Mouse (Mus musculus) kidney, adult 2 months (tissue): Measurements from ENCODE around the gene Gm49337. TPM values are rescaled to one million over a fixed set of nuclear protein-coding genes. Genes with fewer than 3 reads are reported as not detected.
A peak's percentile ranks its signal among the peaks of the same experiment; 100 is the strongest.

Experiments used
- DNase-seq: peaks from one replicate; pipeline ENCODE4 v3.0.0; 2021
- H3K27ac ChIP-seq: fragments of 200-500 bp; 2 replicates; pipeline ENCODE4 v1.5.1; 2012; ENCODE audit warnings: low read depth, low read length, control low read depth, inconsistent platforms; ENCODE audit not compliant: insufficient read depth
- H3K27me3 ChIP-seq: fragments of 200-500 bp; replicated peaks from 2 replicates; pipeline ENCODE4 v1.6.1; 2012; ENCODE audit warnings: mild to moderate bottlenecking, moderate library complexity, low read length, inconsistent platforms; ENCODE audit not compliant: control insufficient read depth, insufficient read depth
- H3K36me3 ChIP-seq: fragments of 200-500 bp; 2 replicates; pipeline ENCODE4 v1.6.1; 2012; ENCODE audit warnings: mild to moderate bottlenecking, moderate library complexity, low read length, inconsistent platforms; ENCODE audit not compliant: control insufficient read depth, insufficient read depth
- H3K4me1 ChIP-seq: fragments of 200-500 bp; 2 replicates; pipeline ENCODE4 v1.6.1; 2011; ENCODE audit warnings: low read length; ENCODE audit not compliant: control insufficient read depth, insufficient read depth
- H3K4me3 ChIP-seq: fragments of 200-500 bp; 2 replicates; pipeline ENCODE4 v1.5.1; 2011; ENCODE audit warnings: mild to moderate bottlenecking, low read depth, low read length, control low read depth; ENCODE audit not compliant: insufficient read depth
- CTCF ChIP-seq: fragments of 200-500 bp; conservative IDR thresholded peaks from 2 replicates; pipeline ENCODE4 v1.5.1; 2011; ENCODE audit warnings: low read depth, mild to moderate bottlenecking, control low read depth, low read length, moderate library complexity, mixed read lengths; ENCODE audit not compliant: insufficient read depth, insufficient read length
- POLR2A ChIP-seq: fragments of 200-500 bp; IDR thresholded peaks from one replicate; pipeline ENCODE4 v1.6.1; 2011; ENCODE audit warnings: low read depth, low read length, control low read depth
- WGBS: fragments of 180-500 bp; shearing (Covaris S2); methylation state at CpG from one replicate; pipeline ENCODE4 v1.1.7; 2018; 5-methylcytosine and 5-hydroxymethylcytosine counted together
- polyA plus RNA-seq: library from polyadenylated mRNA; depleted of rRNA; stranded (reverse); fragments of >200 nt; gene quantifications from 2 replicates; pipeline ENCODE4 v1.2.3, GENCODE M21; 2012; rRNA removed

The Gm49337 gene
- polyA plus RNA-seq, 1 experiment: not detected

- WGBS: 7% methylated on average over 1 of the region's 1 CpGs
Observed at GRCm38 (mm10) chr4:116304551-116304950, 131.4 kb downstream of the Gm49337 start.

GRCm38 (mm10) chr4:116317575-116317974 lies 144.4 kb downstream of the Gm49337 start:
- H3K27ac ChIP-seq: no peak overlapping the region
- H3K4me1 ChIP-seq: no peaks in the 10 kb centered on the region
- no peaks in the 10 kb centered on the region for H3K27me3 ChIP-seq
- no peak overlapping the region for H3K4me3 ChIP-seq
- TF ChIP-seq CTCF: no peak
- TF ChIP-seq POLR2A: no peak
- DNase-seq: no peak
- H3K36me3 ChIP-seq: no peaks in the 10 kb centered on the region; the same call in 1 of the 2 replicates
- 92% methylated on average over 4 of the region's 4 CpGs for WGBS

More at GRCm38 (mm10) chr4:116304551-116304950, 131.4 kb downstream of the Gm49337 start:
- H3K4me3 ChIP-seq: no peak overlapping the region
- peaks cover 2% of the 10 kb centered on the region; the same call in 1 of the 2 replicates for H3K36me3 ChIP-seq
- H3K27ac ChIP-seq: no peak overlapping the region
- no peaks in the 10 kb centered on the region for H3K4me1 ChIP-seq
- peak; percentile 19 for DNase-seq
- no peaks in the 10 kb centered on the region for H3K27me3 ChIP-seq
- TF ChIP-seq POLR2A: no peak
- no peak for TF ChIP-seq CTCF

- H3K27me3 ChIP-seq: no peaks in the 10 kb centered on the region
- TF ChIP-seq POLR2A: no peak
- H3K27ac ChIP-seq: no peak overlapping the region
- no peak overlapping the region for H3K4me3 ChIP-seq
- no peak for DNase-seq
- 85% methylated on average over 6 of the region's 6 CpGs for WGBS
- no peaks in the 10 kb centered on the region for H3K4me1 ChIP-seq
- H3K36me3 ChIP-seq: no peaks in the 10 kb centered on the region
Observed at GRCm38 (mm10) chr4:116322127-116322526, 148.9 kb downstream of the Gm49337 start.

- no peak for DNase-seq
- no peaks in the 10 kb centered on the region for H3K27me3 ChIP-seq
- no peaks in the 10 kb centered on the region for H3K4me1 ChIP-seq
- H3K4me3 ChIP-seq: no peak overlapping the region
- no peak overlapping the region for H3K27ac ChIP-seq
- 95% methylated on average over 3 of the region's 3 CpGs for WGBS
- no peak for TF ChIP-seq CTCF
- no peak for TF ChIP-seq POLR2A
- no peaks in the 10 kb centered on the region for H3K36me3 ChIP-seq
Observed at GRCm38 (mm10) chr4:116329256-116329655, 156.1 kb downstream of the Gm49337 start.

- Histone ChIP-seq H3K4me1 (no peaks in the 10 kb centered on the region), H3K4me3 (no peak overlapping the region), H3K27me3 (no peaks in the 10 kb centered on the region), H3K36me3 (no peaks in the 10 kb centered on the region), H3K27ac (no peak overlapping the region)
- no peak for DNase-seq
- 95% methylated on average over 1 of the region's 1 CpGs for WGBS
- TF ChIP-seq CTCF (no peak), POLR2A (no peak)
Observed at GRCm38 (mm10) chr4:116336294-116336693, 163.1 kb downstream of the Gm49337 start.

- Histone ChIP-seq H3K27me3 (no peaks in the 10 kb centered on the region), H3K27ac (no peak overlapping the region), H3K36me3 (no peaks in the 10 kb centered on the region), H3K4me1 (no peaks in the 10 kb centered on the region), H3K4me3 (no peak overlapping the region)
- no peak for TF ChIP-seq POLR2A
- peak; percentile 62 for TF ChIP-seq CTCF
- peak; percentile 63 for DNase-seq
Observed at GRCm38 (mm10) chr4:116342119-116342518, 168.9 kb downstream of the Gm49337 start.

Other genes starting within 250 kb of the Gm49337 start
- gene Dmbx1, start 233.5 kb upstream of the Gm49337 start, polyA plus RNA-seq: not detected in 2 replicates
- gene Faah, start 155.5 kb upstream of the Gm49337 start, polyA plus RNA-seq: 34.7 and 38.6 TPM in 2 replicates
- 14.5 and 16.7 TPM in 2 replicates for gene Nsun4, start 119.5 kb upstream of the Gm49337 start, polyA plus RNA-seq
- 355 and 608 TPM in 2 replicates for gene Uqcrh, start 98.3 kb upstream of the Gm49337 start, polyA plus RNA-seq
- 47.3 and 56.4 TPM in 2 replicates for gene Lrrc41, start 98.1 kb upstream of the Gm49337 start, polyA plus RNA-seq
- 0.31 and 0.33 TPM in 2 replicates for gene Rad54l, start 49.7 kb upstream of the Gm49337 start, polyA plus RNA-seq
- gene Pomgnt1, start 49.5 kb upstream of the Gm49337 start, polyA plus RNA-seq: 46.0 and 52.5 TPM in 2 replicates
- gene Lurap1, start 22.0 kb upstream of the Gm49337 start, polyA plus RNA-seq: 6.3 and 6.5 TPM in 2 replicates
- 44.0 TPM in 2 replicates for gene Tspan1, start 5.8 kb upstream of the Gm49337 start, polyA plus RNA-seq
- not detected in 2 replicates for gene 1700042G07Rik, start within 50 bp of the Gm49337 start, polyA plus RNA-seq
- gene Pik3r3, start 48.2 kb downstream of the Gm49337 start, polyA plus RNA-seq: 14.6 and 20.8 TPM in 2 replicates